Mouse (Mus musculus) cerebellum, postnatal 10 days (tissue): Measurements from ENCODE around the gene Sim2.

ENCODE experiments used
- DNase-seq, 2 experiments: peaks; one replicate each; pipeline ENCODE4 v3.0.0; 2021; ENCODE audit warnings: mixed read lengths in 2 of 2

Sim2 gene

DNA sequence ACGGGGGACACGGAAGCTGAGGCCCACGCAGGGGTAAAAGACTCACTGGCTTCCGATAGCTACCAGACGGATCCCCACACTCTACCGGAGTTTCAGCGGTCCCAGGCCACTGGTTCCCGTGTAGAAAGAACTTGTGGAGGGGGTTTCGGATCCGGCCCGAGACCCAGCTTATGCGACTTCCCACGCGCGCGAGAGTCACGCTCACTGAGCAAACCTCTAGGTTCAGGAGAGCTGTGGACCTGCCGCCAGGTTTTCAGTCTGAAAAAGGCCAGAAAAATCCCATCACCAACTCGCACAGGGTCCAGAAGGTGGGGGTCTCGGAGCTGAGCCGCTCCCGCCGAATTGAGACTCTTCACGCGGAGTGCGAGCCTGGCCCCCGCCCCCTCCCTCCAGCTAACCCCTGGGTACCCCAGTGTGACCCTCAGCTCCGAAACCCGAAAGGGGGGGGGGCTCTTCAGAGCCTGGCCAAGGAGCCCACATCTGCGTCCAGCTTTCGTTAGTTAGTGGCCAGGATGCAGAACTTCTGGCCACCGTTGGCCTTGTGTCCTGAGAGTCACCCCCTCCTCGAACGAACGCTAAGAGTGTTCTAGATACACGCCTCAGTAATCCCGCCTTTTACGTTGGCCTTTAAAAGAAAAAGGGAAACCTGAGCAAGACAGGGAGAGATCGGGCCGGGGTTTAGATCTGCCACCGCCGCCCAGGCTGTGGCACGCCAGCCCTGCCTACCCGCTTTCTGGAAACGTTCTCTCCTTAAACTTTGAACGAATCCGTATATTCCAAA is 5.5 kb upstream of the Sim2 start:
- peak in 1 of 2 experiments; percentile 30 for DNase-seq

DNA sequence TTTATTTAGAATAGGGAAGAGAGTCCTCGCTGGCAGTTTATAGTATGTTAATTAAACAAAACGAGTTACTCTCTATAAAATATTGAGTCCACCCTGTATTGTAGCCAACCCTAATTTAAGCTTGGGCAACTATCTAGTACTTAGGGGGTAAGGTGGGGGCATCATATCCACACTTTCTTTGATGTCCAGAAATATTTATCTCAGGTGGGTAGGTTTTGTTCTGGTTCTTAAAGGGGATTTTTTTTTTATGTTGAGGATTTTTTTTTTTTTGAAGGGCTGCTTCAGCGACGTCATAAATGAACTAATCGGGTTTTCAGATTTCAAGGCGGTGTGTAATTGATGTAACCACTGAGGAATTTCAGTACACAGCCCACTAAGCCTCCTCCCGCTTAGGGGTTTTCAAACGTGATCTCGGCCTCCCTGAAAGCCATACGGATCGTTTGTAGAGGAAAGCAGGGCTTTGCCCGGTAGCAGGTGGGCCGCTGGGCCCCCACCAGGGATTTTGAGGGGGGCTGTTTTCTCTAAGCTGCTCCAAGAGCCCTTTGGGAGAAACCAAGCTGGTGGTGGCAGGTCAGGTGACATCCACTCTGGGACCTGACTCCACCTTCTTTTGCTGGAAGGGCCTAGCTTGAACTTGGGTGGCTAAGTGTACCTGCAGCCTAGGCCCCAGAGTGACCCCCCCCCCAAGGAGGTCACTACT is 4.7 kb upstream of the Sim2 start:
- DNase-seq, result no peak

DNA sequence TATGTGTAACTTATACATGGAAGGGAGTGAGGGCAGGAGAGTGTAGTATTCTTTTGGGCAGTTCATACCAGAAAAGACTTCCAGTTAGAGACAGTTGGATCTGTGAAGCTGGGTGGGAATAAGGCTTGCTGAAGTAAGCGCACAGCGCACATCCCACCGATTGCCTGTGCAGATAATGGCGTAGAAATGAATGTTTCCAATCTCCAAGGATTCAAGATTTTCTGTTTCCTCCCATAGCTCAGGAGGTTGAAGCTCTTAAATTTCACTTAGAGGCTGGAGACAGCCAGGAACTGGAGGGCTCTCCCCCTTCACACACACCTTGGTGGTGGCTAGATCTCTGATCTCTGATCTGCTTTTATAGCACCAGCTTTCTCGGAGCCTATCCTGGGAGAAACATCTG is 3.1 kb upstream of the Sim2 start:
- no peak for DNase-seq

DNA sequence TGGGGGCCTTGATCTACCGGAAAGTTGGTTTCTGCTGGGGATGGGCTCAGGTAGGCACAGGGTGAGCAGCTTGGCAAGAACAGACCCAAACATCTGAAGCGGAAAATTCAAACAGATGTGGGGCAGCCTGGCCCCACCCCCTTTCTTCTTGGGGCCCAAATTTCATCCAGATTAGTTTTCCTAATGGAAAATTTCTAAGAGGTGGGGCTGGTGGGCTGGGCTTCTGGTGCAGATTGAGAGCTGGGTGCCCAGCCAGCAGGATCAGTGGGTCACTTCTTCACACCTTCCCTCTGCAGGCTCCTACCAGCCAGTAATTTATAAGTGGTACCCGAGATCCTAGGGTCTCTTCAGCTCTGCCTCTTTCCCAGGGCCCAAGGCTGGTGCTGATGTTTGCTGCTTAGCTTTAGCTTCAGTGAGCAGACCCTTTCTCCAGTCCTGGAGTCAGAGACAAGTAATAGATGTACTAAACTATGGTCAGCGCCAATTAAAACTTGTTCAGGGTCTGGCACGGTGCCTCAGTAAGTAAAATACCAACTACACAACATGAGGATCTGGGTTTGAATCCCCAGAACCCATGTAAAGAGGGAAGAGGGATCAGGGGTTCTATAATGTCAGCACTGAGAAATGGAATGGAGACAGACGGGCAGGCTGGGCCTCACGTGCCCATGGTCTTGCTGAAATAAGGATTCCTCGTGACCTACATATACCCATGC is 2.6 kb upstream of the Sim2 start:
- DNase-seq, result no peak

DNA sequence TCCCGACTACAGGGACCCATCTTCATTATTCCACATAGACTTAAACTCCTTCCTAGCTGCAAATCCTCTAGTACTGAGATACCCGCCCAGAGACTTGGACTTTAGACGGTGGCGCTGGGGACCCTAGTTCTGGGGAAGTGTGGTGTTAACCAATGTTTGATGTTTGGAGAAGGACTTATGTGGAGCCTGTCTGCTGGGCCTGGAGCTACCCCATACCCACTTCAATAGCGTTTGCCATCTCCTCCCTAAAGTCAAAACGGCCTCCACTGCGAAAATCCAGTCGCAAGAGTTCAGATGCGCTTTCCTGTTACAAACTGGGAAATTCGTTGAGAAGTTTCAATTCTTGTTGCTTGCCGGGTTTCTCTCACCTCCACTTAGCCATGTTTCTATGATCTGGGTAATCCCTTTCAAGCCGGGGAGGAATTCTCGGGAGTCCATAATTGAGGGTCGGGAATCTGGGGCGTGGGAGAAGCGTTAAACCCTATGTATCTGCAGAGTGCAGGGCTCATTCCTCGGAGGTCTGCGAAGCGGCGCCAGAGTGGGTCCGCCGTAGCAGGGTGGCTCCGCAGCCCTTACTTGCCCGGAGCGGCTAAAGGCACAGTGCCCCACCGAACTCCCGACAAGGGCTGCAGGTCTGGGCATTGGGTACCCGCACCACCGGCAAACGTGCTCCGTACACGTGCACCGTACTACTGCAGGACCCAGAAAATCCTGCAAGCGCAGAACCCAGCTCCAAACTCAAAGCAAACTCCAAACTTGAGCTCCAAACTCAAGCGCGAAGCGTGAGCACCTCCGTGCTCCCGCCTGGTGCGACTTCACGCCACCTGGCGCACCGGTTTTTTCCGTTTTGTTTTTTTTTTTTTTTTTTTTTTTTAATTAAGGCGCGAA is 1.5 kb upstream of the Sim2 start:
- no peak for DNase-seq

DNA sequence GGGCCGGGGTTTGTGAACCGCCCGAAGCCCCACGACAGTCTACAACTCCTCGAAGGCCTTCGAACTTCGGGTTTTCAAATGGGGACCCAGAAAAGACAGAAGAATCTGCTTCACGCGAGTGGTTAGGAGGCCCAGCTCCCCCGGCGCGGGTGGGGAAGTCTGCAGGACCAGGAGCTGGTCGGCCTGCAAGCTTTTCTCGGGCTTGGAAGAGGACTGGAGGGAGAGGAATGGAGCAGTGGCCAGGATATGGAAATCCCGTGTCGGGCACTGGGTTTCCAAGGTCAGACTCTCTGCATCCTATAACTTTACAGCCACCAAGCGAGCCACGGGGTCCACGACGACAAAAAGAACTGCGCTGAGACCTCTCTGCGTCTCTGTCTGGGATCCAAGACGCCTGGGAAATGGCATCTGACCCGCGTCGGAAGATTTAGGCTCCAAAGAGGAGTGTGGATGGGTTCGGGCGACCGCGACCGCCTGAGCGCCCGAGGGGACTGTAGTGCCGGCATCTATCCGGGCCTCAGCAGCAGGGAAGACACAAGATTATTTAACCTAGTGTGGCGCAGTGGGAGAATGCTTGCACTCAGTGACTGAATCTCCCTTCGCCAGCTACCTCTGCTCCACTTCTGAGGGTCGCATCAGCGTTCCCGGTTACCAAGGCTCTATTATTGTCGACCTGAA is 744 bp upstream of the Sim2 start:
- DNase-seq, result no peak

DNA sequence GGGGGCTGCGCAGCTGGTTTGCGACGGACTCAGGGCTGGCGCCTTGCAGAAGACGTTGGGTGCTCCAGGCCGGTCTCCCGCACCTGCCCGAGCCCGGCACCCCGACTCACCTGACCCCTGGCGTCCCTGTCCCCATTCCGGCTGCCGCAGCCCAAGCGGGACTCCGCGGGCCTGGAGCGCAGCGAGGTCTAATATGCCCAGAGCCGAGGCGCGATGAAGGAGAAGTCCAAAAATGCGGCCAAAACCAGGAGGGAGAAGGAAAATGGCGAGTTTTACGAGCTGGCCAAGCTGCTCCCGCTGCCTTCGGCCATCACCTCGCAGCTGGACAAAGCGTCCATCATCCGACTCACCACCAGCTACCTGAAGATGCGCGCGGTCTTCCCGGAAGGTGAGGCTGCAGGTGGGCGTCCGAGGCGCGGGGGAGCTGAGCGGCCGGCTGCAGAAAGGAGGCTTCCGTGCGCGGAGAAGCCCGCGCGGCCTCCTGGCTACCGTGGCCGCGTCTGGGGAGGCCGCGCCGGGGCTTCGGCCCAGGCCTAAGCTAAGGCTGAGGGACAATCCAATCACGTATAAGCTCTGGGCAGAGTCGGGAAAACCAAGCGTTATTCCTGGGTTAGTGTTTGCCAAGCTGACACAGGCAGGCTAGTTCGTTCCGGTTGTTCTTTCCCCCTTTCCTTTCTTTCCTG is 1.0 kb downstream of the Sim2 start:
- DNase-seq, result no peak

DNA sequence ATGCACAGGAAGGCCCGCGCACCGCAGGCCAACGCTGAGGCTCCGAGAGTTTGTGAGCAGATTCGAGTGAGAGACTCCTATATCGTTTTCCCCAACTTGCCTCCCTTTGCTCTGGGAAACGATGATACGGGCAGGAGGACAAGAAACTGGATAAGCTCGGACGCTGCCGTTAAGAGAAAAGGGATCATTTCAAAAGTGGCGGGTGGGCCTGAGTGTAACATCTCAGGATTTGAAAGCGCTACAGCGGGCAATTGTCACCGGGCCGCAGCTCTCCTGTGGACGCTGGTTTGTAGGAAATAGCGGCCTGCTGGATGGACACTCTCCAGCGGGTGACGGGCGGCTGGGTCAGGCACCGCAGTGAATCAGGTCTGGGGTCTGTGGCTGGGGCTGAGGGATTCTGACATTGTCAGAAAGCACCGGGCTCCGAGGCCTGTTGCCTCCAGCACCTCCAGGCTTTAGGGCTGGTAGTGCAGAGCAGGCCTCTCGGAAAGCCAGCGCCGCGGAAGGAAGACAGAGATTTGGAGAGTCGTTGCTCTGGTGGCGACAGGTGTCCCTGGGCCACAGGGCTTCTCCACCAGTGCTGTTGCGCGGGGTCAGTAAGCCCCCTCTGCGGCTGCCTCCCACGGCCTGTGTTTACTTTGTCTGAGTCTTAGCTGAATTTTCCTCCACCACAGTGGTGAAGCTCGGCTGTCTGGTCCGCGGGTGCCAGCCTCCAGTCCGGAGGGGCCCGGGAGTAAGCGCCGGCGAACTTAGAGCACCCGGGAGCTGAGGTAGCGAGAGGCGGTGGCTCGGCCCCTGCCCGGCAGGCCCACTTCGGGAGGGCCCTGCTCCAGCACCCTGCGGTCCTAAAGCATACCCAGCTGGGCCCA is 2.2 kb downstream of the Sim2 start:
- no peak for DNase-seq

DNA sequence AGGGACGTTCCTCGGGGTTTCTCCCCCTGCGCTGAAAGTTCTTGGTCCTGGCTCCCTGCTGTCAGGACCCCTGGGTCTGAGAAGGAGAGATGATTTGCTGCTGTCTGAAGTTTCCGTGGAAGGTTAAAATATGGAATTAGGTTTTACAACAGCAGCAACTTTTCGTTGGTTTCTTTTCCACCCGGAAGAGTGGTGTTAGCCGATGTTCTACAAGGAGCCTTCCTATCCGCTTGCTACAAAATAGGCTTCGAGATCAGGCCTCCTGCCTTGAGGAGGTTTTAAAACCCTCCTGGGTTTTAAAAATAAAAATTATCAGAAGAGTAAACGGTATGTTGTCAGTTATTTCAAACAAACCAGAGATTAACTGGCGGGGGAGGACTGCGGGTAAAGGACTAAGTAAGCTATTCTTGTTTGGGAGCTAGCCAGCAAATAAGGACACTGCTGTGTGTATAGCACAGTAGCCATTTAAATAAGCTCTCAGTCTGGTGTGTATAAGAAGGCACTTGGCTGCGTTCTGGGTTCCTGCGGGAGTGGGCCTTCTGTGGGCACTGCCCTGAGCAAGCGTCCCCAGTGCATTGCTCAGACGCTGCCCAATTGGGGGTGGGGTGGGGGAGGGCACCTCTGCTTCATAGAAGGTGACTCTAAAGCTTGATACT is 3.0 kb downstream of the Sim2 start:
- DNase-seq, result no peak

DNA sequence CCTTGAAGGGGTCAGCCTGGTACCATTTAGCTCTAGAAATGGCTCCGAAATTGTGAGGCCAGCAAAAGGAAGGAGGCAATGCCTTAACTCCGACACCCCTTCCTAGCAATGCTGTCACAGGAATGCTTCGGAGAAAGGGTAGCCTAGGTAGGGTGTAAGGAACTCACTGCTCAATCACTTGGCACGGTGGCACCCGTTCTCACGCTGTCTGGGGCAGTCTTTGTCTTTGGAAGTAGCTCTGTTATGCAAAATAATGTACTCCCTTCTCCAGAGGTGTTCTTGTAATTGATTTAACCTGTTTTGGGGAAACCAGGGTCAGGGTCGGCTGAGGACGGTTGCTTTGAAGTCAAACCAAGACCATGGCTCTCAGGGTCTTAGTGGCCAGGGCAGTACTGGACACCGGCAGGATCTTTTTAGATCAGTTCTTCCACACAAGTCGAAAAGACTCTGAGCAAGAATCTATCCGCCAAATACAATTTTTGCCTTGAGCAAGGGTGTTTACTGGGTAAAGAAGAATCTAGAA is 3.6 kb downstream of the Sim2 start:
- no peak for DNase-seq

DNA sequence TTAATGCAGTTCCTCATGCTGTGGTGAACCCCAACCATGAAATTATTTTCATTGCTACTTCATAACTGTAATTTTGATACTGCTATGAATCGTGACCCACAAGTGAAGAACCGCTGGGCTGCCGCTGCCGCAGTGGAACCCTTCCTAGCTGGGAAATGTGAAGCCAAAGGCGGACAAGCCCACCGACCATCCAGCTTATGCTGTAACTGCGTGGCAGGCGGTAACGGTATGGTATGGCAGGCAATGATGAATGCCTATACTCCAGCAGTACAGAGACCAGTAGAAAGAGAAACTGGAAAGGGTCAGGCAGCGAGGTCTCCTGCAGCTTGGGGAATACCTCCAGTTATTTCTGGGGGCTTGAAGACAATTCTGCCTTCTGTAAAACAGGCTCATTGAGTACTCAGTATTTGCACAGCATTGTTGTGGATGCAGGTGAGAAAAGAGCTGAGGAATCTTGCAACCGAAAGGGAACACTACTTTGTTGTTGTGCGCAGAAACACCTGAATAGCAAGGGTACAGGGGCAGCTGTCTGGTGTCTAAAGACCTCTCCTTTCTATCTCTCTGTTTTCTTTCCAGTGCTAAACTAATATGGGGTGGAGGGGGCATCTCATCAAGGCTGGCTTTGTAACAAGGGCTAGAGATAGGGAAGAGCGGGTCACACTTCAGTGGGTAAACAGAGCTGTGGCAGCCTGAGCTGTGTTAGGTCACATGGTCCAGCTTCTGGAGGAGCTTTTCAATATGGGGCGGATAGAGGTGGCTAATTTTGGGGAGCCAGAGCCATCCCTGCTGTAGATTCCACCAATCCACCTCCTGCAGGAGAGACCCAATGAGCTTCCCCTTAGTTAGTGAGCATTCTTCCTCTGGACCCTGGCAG is 4.3 kb downstream of the Sim2 start:
- no peak for DNase-seq

DNA sequence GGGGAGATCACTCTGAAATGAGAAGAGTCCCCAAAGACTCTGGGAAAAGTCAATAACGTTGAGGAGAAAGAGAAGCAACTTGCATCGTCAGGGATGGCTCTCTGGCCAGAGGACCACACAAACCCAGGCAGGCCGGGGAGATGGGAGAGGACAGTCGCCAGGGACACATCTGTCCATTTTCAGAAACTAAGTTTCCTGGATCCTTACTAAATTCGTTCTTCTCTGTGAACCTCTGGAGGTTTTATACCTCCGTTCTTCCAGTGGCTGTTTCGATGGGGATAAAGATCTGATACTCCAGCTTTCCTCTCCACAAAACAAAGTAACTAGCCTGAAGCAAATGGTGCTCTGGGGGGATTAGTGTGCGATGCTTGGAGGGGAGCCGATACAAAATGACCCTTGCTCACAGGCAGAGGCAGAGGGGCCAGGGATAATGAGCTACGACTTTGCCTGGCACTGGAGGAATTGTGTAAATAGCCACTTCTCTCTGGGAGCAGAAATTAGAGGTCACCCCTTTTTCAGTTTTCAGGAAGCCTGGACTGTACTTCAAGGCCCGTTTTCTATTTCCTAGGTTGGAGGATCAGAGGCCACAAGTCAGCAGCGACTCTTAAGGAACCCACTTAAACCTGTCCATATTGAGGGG is 7.9 kb downstream of the Sim2 start:
- no peak for DNase-seq

DNA sequence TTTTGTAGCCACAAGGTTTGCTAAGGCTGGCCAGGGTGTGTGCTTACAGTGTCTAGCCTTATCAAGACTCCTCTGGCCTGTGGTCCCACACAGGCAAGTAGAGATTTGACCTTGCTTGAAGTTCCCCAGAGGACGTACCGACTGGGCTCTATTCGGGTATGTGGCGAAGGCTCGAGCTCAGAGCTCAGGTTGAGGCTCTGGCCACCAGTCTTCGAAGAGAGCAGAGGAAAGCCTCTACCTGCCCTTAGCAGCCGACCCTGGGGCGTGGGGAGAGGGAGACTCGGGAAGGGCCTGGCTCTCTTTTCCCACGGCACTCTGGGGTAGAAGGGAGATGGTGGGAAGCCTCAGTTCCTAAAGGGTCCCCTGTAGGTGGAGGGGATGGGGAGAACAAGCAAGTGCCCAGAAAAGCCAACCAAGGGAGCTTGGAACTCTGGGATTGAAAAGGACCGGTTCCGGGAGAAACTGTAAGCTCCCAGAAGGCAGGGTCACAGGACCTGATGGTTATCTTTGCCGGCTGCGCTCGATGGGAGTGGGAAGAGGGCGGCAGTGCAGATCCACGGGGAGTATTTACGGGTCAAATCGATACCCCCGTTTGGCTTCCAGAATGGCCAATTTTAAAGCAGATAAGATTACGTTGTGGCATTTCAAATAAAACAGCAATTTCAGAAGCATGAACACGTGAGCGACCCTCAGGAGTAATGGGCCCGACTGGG is 8.6 kb downstream of the Sim2 start:
- no peak for DNase-seq

DNA sequence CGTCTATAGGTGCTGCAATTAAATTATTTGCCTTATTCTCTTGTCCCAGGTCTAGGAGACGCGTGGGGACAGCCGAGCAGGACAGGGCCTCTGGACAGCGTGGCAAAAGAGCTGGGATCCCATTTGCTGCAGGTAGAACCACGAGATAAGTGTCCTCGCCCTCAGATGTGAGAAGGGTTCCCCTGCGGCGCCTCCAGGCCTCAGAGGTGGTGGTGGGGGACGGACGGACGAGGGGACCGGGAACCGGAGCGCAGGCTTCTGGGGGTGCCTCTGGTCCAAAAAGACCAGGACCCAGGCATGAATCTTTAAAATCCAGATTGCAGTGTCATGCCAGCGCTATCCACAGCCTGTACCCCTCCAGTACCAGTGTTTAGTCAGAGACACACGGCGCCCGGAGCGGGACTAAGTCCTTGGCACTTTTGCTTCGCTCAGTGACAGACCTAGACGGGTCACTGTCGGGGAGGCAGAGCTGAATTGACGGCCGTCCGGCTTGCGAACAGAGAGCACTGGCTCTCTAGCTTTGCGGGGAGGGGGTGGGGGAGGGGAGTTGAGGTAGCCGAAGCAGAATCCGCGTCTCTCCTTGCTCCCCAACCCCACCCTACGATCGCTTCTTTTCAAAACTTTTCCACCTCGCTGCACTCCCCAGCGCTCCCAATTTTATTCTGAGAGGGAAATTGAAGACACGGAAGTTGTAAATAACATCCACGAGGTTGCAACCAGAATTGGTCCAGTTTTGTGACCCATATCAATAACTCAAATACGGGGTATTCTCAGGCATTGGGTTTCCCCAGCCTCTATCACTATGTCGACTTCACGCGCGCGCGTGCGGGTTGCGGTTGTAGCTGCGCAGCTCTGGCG is 9.7 kb downstream of the Sim2 start:
- no peak for DNase-seq

DNA sequence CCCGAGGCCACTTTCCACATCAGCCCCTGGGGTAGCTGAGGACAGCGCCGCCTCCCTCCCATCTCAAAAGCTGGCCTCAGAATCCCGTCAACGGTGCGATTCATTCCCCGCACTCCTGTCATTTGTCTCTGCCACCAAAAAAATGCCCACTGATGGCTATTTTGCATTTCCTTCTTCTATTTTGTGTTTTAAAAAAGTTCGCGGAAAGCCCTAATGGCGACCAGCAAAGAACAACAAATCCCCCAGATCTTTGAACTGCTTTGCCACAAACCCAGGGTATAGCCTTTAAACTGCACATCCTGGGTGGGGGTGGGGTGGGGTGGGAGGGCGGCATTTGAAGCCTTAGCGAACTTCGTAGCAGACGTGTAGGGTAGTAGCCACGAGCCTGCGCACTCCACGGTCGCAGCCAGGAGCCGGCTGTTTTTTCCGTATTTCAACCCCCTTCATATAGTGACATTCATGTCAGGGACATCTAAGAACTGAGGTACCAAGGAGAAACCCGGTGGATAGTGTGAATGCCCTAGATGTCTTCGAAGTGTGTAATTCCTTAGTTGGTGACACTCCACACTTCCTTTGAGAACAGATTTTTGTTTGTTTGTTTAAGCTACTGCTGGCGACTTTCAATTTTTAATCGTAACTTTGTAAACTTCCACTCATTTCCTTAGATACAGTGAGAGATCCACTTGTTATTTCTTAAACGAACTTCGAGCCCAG is 10.5 kb downstream of the Sim2 start:
- peak in 1 of 2 experiments; percentile 18 for DNase-seq

DNA sequence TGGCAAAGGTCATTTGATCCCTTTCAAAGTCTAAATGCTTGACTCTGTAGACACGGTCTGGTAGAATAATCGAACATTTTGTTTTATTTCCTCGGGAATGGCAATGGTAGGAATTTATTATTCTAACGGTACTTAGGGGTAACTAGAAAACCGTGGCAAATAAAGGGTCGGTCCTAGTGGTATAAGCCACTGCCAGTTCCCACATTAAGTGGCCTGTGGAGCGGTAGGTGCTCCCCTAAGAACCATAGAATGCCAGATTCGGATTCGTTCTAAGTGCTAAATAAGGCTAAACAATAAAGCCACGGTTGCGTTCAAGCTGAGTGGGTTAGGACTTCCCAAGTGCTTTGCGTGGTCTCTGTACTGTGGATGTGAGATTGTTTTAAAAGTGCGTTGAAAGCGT is 11.7 kb downstream of the Sim2 start:
- DNase-seq, result no peak
